Mouse (Mus musculus) hindbrain, embryonic 13.5 days (tissue): ENCODE results near the gene Caprin1. TPM values are rescaled to one million over a fixed set of nuclear protein-coding genes. Genes with fewer than 3 reads are reported as not detected.

ENCODE experiments used
- ATAC-seq: fragments of 200-750 bp; cut with Nextera tagmentation; 2 replicates; pipeline ENCODE4 v1.8.0; 2017; ENCODE audit warnings: moderate TSS enrichment; ENCODE audit not compliant: low FRiP score
- H3K27ac ChIP-seq: fragments of 300-500 bp; sonication (generic); 2 replicates; pipeline ENCODE4 v1.5.1; 2015; ENCODE audit warnings: inconsistent platforms, mild to moderate bottlenecking, moderate library complexity
- H3K27me3 ChIP-seq: fragments of 300-500 bp; sonication (generic); 2 replicates; pipeline ENCODE4 v1.6.1; 2015; ENCODE audit warnings: mild to moderate bottlenecking, inconsistent platforms
- H3K36me3 ChIP-seq: fragments of 300-500 bp; sonication (generic); 2 replicates; pipeline ENCODE4 v1.6.1; 2015; ENCODE audit warnings: mild to moderate bottlenecking, inconsistent platforms
- H3K4me1 ChIP-seq: fragments of 300-500 bp; sonication (generic); replicated peaks from 2 replicates; pipeline ENCODE4 v1.6.1; 2015; ENCODE audit warnings: inconsistent platforms
- H3K4me2 ChIP-seq: fragments of 300-500 bp; sonication (generic); 2 replicates; pipeline ENCODE4 v1.6.1; 2015; ENCODE audit warnings: inconsistent platforms, mild to moderate bottlenecking, moderate library complexity
- H3K4me3 ChIP-seq: fragments of 300-500 bp; sonication (generic); 2 replicates; pipeline ENCODE4 v1.5.1; 2015; ENCODE audit warnings: mild to moderate bottlenecking, inconsistent platforms
- H3K9ac ChIP-seq: fragments of 300-500 bp; sonication (generic); 2 replicates; pipeline ENCODE4 v1.6.1; 2015; ENCODE audit warnings: mild to moderate bottlenecking, inconsistent platforms
- H3K9me3 ChIP-seq: fragments of 300-500 bp; sonication (generic); 2 replicates; pipeline ENCODE4 v1.6.1; 2016; ENCODE audit warnings: inconsistent platforms
- WGBS: fragments of 180-500 bp; shearing (Covaris S2); methylation state at CpG from one replicate; pipeline ENCODE4 v1.1.7; 2015; 5-methylcytosine and 5-hydroxymethylcytosine counted together
- polyA plus RNA-seq: library from polyadenylated mRNA; unstranded; fragments of >200 nt; fragmentation: Nextera tagmentation; extraction: Ambion mirVana; gene quantifications from 2 replicates; pipeline ENCODE4 v1.2.1, GENCODE M21; 2015

The Caprin1 gene
- polyA plus RNA-seq, 1 experiment from 2014 or later, result 431 TPM

- no peaks in the 10 kb centered on the region for H3K4me1 ChIP-seq
- H3K27me3 ChIP-seq, result no peaks in the 10 kb centered on the region
- no peak overlapping the region for H3K4me3 ChIP-seq
- H3K36me3 ChIP-seq, result no peaks in the 10 kb centered on the region
- H3K4me2 ChIP-seq, result no peak overlapping the region
- H3K9ac ChIP-seq, result no peak overlapping the region
- no peak overlapping the region for H3K27ac ChIP-seq
- WGBS, result 94% methylated on average over 4 of the region's 4 CpGs
- no peak for ATAC-seq
- no peaks in the 10 kb centered on the region for H3K9me3 ChIP-seq
Measured at GRCm38 (mm10) chr2:103824916-103825315, 27.5 kb upstream of the Caprin1 start.

- no peaks in the 10 kb centered on the region for H3K27me3 ChIP-seq
- H3K27ac ChIP-seq, result no peak overlapping the region
- H3K9me3 ChIP-seq, result no peaks in the 10 kb centered on the region
- no peak overlapping the region for H3K9ac ChIP-seq
- H3K4me3 ChIP-seq, result no peak overlapping the region
- H3K4me1 ChIP-seq, result no peaks in the 10 kb centered on the region
- ATAC-seq, result no peak
- 58% methylated on average over 7 of the region's 7 CpGs for WGBS
- no peak overlapping the region for H3K4me2 ChIP-seq
- H3K36me3 ChIP-seq, result no peaks in the 10 kb centered on the region
Measured at GRCm38 (mm10) chr2:103822560-103822959, 25.1 kb upstream of the Caprin1 start.

DNA sequence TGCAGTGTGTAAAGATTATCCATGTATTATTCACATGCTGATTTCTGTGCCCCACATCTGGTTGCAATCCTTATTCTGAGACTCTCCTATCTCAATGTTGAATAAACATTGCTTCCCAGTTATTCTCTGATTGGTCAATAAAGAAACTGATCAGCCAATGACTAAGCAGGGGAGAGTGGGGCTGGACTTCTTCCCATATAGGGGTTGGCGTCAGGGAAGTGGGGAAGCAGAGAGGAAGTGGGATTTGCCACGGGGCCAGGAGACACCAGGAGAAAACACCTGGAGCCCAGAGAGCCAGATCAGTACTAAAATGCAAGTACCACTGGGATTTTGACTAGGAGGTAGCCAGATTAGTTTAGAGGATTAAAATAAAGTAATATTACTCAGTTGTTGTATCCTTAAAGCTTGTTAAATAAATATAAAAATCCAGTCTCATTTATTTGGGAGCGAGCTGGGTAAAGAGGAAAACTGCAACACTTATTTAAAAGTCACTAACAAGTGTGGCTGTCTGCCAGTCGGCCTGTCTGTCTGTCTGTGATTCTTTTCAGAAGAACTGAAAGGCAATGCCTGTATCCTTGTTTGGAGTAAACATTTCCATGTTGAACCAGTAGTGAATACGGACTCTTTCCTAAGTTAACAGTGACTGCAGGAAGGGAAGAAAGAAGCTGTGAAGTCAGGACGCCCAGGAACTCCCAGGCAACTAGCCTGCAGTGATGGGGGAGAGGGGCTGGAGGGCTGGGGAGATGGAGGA is 19.9 kb upstream of the Caprin1 start:
- Histone ChIP-seq H3K9me3 (no peaks in the 10 kb centered on the region), H3K4me2 (0 out of 2 replicates have a peak overlapping the region, but pooled peaks have one; percentile 1), H3K27ac (no peak overlapping the region), H3K9ac (no peak overlapping the region), H3K4me1 (no peaks in the 10 kb centered on the region), H3K27me3 (no peaks in the 10 kb centered on the region), H3K4me3 (no peak overlapping the region), H3K36me3 (no peaks in the 10 kb centered on the region)
- WGBS, result 35% methylated on average over 6 of the region's 6 CpGs
- ATAC-seq, result 0 out of 2 replicates have a peak, but pooled peaks have one; percentile 59

GRCm38 (mm10) chr2:103815976-103816375 is 18.5 kb upstream of the Caprin1 start:
- H3K4me2 ChIP-seq, result no peak overlapping the region
- H3K27ac ChIP-seq, result no peak overlapping the region
- H3K27me3 ChIP-seq, result no peaks in the 10 kb centered on the region
- ATAC-seq, result no peak
- WGBS, result 94% methylated on average over 3 of the region's 3 CpGs
- no peaks in the 10 kb centered on the region for H3K36me3 ChIP-seq
- no peaks in the 10 kb centered on the region for H3K9me3 ChIP-seq
- H3K4me1 ChIP-seq, result no peaks in the 10 kb centered on the region
- H3K9ac ChIP-seq, result no peak overlapping the region
- H3K4me3 ChIP-seq, result no peak overlapping the region

- no peak for ATAC-seq
- Histone ChIP-seq H3K4me2 (no peak overlapping the region), H3K27ac (no peak overlapping the region), H3K9me3 (no peaks in the 10 kb centered on the region), H3K4me1 (no peaks in the 10 kb centered on the region), H3K9ac (no peak overlapping the region), H3K4me3 (no peak overlapping the region), H3K36me3 (no peaks in the 10 kb centered on the region), H3K27me3 (no peaks in the 10 kb centered on the region)
- WGBS, result 64% methylated on average over 5 of the region's 5 CpGs
Measured at GRCm38 (mm10) chr2:103811465-103812191, 14.2 kb upstream of the Caprin1 start.

GRCm38 (mm10) chr2:103810412-103810811 is 13.0 kb upstream of the Caprin1 start:
- H3K9ac ChIP-seq, result no peak overlapping the region
- H3K9me3 ChIP-seq, result no peaks in the 10 kb centered on the region
- H3K4me2 ChIP-seq, result no peak overlapping the region
- no peak overlapping the region for H3K4me3 ChIP-seq
- no peak overlapping the region for H3K27ac ChIP-seq
- H3K27me3 ChIP-seq, result no peaks in the 10 kb centered on the region
- ATAC-seq, result no peak
- 93% methylated on average over 6 of the region's 6 CpGs for WGBS
- H3K36me3 ChIP-seq, result no peaks in the 10 kb centered on the region
- no peaks in the 10 kb centered on the region for H3K4me1 ChIP-seq

GRCm38 (mm10) chr2:103808466-103808865 is 11.0 kb upstream of the Caprin1 start:
- Histone ChIP-seq H3K4me1 (no peaks in the 10 kb centered on the region), H3K4me3 (no peak overlapping the region), H3K4me2 (no peak overlapping the region), H3K27me3 (no peaks in the 10 kb centered on the region), H3K36me3 (no peaks in the 10 kb centered on the region), H3K9ac (no peak overlapping the region), H3K9me3 (no peaks in the 10 kb centered on the region), H3K27ac (no peak overlapping the region)
- no peak for ATAC-seq

GRCm38 (mm10) chr2:103803770-103804530 is 6.5 kb upstream of the Caprin1 start:
- WGBS, result 86% methylated on average over 5 of the region's 5 CpGs

DNA sequence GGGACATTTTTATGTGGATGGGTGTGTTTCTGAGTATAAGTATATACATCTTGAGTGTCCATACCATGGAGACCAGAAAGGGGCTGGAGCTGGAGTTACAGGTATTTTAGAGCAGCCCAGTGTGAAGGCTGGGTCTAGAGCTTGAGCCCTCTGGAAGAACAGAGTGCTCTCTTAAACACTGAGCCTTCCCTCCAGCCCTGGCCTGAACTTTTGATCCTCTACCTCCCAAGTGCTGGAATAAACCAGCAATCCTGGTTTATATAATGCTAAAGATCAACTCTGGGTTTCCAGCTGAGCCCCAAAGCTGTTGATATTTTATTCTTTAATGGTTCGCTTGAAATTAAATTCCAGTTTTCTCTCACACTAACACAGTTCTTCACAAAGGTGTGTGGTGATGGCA is 5.0 kb upstream of the Caprin1 start:
- Histone ChIP-seq H3K4me2 (no peak overlapping the region), H3K27ac (no peak overlapping the region), H3K36me3 (no peaks in the 10 kb centered on the region), H3K9ac (no peak overlapping the region), H3K4me1 (peaks cover 7% of the 10 kb centered on the region), H3K4me3 (no peak overlapping the region), H3K27me3 (no peaks in the 10 kb centered on the region), H3K9me3 (no peaks in the 10 kb centered on the region)
- WGBS, result 91% methylated on average over 1 of the region's 1 CpGs
- no peak for ATAC-seq

More at GRCm38 (mm10) chr2:103803770-103804530, 6.5 kb upstream of the Caprin1 start:
- Histone ChIP-seq H3K4me2 (no peak overlapping the region), H3K36me3 (no peaks in the 10 kb centered on the region), H3K27me3 (no peaks in the 10 kb centered on the region), H3K27ac (no peak overlapping the region), H3K9me3 (no peaks in the 10 kb centered on the region), H3K4me3 (no peak overlapping the region), H3K9ac (no peak overlapping the region), H3K4me1 (no peaks in the 10 kb centered on the region)
- no peak for ATAC-seq

DNA sequence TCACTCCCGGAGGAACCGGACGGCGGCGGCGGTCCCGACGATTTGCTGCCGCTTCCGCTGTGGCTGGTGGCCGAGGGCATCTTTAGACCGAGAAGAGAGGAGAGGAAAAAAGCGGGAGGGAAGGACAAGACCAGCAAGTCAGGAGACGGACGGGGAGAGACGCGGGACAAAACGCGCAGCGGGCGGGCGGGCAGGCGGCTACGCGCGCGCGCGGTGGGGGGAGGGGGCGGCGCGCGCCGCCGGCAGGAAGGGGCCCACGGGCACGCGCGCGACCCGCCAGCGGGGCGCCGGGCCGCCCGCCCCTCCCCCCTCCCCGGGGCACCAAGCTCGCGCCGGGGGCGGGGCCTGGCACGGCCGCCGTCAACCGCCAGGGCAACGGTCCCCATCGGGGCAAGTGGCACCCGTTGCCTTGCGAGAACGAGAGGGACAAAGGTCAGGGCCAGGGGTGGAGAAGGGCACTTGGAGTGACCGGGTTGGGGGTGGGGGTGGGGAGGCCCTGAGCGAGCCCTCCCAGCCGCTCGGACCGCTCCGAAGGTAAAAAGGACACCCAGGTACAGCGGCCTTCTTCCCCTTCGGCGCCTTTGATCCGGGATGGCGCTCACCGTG is 485 bp downstream of the Caprin1 start:
- Histone ChIP-seq H3K9ac (peak overlapping the region; percentile 99), H3K9me3 (no peaks in the 10 kb centered on the region), H3K4me3 (peak overlapping the region; percentile 96), H3K4me1 (peaks cover 29% of the 10 kb centered on the region), H3K36me3 (peaks cover 13% of the 10 kb centered on the region), H3K27me3 (no peaks in the 10 kb centered on the region), H3K27ac (peak overlapping the region; percentile 100), H3K4me2 (peak overlapping the region; percentile 64)
- whole genome bisulfite sequencing, result under 1% methylated on average over 65 of the region's 72 CpGs
- ATAC-seq, result peak; percentile 69

DNA sequence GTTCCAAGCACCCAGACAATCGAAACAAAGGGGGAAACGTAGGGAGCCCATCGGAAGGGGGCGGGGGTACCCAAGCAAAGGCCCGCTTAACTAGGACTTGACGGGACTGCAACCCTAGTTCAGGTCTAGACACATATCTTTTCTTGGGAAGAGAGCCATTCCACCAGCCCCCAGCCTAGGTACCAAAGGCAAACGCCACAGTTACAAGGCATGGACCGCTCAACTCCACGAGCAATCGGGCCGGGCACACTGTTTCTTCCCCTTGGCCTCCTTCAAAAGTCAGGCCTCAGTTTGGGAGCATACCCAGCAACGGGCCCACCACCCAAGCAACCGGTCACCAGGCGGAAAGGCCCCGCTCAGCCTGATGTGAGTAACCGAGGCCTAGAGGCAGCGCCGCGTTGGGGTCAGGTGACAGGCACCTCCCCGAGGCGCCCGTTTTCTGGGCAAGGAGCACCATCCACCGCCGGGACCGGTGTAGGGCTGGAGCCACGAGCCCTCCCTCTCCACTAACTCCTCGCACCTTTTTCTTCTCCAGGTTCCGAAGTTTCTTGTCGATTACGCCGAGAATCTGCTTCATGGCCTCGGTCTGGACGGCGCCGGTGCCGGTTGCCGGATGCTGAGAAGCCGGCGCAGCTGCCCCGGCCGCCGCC is 1.1 kb downstream of the Caprin1 start:
- ATAC-seq, result peak; percentile 68
- peak overlapping the region; percentile 100 for H3K27ac ChIP-seq
- under 1% methylated on average over 42 of the region's 42 CpGs for WGBS
- H3K4me2 ChIP-seq, result peak overlapping the region; percentile 64
- H3K36me3 ChIP-seq, result peaks cover 16% of the 10 kb centered on the region
- H3K27me3 ChIP-seq, result no peaks in the 10 kb centered on the region
- H3K4me1 ChIP-seq, result peaks cover 31% of the 10 kb centered on the region
- H3K9ac ChIP-seq, result peak overlapping the region; percentile 99
- peak overlapping the region; percentile 96 for H3K4me3 ChIP-seq
- no peaks in the 10 kb centered on the region for H3K9me3 ChIP-seq
